Mouse (Mus musculus): ENCODE measurements at regions not wholly inside any gene's neighbourhood (a gene's known extent, or its start where the extent isn't known, plus 50 kb on each side); places are given as distances from the start of the nearest gene placed in this dataset.
"Not testable (repeated sequence)": the region's sequence is repeated elsewhere in the genome, so short reads cannot be mapped to it uniquely, and the experiment has no call there.

- DNase-seq = peak; percentile 14
Measured at GRCm38 (mm10) chr4:131432591-131433177, 405.4 kb downstream of the Ptpru start.

GRCm38 (mm10) chr4:131435222-131435621, 402.9 kb downstream of the Ptpru start:
- DNase-seq = no peak

- no peak for DNase-seq
Measured at GRCm38 (mm10) chr4:131438403-131438802, 399.7 kb downstream of the Ptpru start.

GRCm38 (mm10) chr4:131438883-131439282, 399.2 kb downstream of the Ptpru start:
- no peak for DNase-seq

GRCm38 (mm10) chr4:131440845-131441244, 397.2 kb downstream of the Ptpru start:
- DNase-seq = no peak

GRCm38 (mm10) chr4:131443518-131443917, 394.6 kb downstream of the Ptpru start:
- no peak for DNase-seq

GRCm38 (mm10) chr4:131450296-131450695, 387.8 kb downstream of the Ptpru start:
- not testable (repeated sequence) for DNase-seq

- no peak for DNase-seq
Measured at GRCm38 (mm10) chr4:131457551-131457950, 380.5 kb downstream of the Ptpru start.

GRCm38 (mm10) chr4:131459746-131460145, 378.3 kb downstream of the Ptpru start:
- DNase-seq = no peak

GRCm38 (mm10) chr4:131461312-131461711, 376.8 kb downstream of the Ptpru start:
- no peak for DNase-seq

GRCm38 (mm10) chr4:131461728-131462127, 376.4 kb downstream of the Ptpru start:
- DNase-seq = peak; percentile 22

GRCm38 (mm10) chr4:131475023-131475422, 363.1 kb downstream of the Ptpru start:
- DNase-seq = no peak

GRCm38 (mm10) chr4:131478923-131479322, 359.2 kb downstream of the Ptpru start:
- no peak for DNase-seq

- no peak for DNase-seq
Measured at GRCm38 (mm10) chr4:131483958-131484605, 354.0 kb downstream of the Ptpru start.

GRCm38 (mm10) chr4:131484607-131485111, 353.4 kb downstream of the Ptpru start:
- DNase-seq = peak; percentile 89

GRCm38 (mm10) chr4:131485126-131485825, 352.8 kb downstream of the Ptpru start:
- DNase-seq = no peak

- DNase-seq = peak; percentile 89
Measured at GRCm38 (mm10) chr4:131486821-131487220, 351.3 kb downstream of the Ptpru start.

GRCm38 (mm10) chr4:131488246-131488645, 349.8 kb downstream of the Ptpru start:
- DNase-seq = no peak

GRCm38 (mm10) chr4:131489056-131489455, 349.0 kb downstream of the Ptpru start:
- no peak for DNase-seq

- no peak for DNase-seq
Measured at GRCm38 (mm10) chr4:131491960-131492359, 346.1 kb downstream of the Ptpru start.

GRCm38 (mm10) chr4:131493726-131494125, 344.4 kb downstream of the Ptpru start:
- DNase-seq = no peak

GRCm38 (mm10) chr4:131496900-131497299, 341.2 kb downstream of the Ptpru start:
- DNase-seq = no peak

GRCm38 (mm10) chr4:131500928-131501650, 337.0 kb downstream of the Ptpru start:
- no peak for DNase-seq

Measured in embryo, embryonic 11 days (tissue).